Mouse (Mus musculus) granulocyte monocyte progenitor cell, adult 5-6 weeks (primary cell): Measurements from ENCODE around the gene Gbp8. TPM values are rescaled to one million over a fixed set of nuclear protein-coding genes. Genes with fewer than 3 reads are reported as not detected.

ENCODE experiments used
- ATAC-seq: replicated peaks from 2 replicates; pipeline ENCODE4 v1.8.0; 2016; ENCODE audit warnings: mild to moderate bottlenecking, moderate TSS enrichment, inconsistent platforms; ENCODE audit not compliant: poor library complexity, severe bottlenecking
- total RNA-seq, 2 experiments: library from RNA; stranded (forward) in 1 of 2; stranded (reverse) in 1 of 2; fragments of 200-712, 200-1000 nt in 1 of 2; fragments of >200 nt in 1 of 2; fragmentation: Nextera tagmentation in 1 of 2; gene quantifications; 2 replicates each; pipeline ENCODE4 v1.2.3; 2014 to 2017

Gene Gbp8
- total RNA-seq, 2 experiments from 2014 or later = not detected

DNA sequence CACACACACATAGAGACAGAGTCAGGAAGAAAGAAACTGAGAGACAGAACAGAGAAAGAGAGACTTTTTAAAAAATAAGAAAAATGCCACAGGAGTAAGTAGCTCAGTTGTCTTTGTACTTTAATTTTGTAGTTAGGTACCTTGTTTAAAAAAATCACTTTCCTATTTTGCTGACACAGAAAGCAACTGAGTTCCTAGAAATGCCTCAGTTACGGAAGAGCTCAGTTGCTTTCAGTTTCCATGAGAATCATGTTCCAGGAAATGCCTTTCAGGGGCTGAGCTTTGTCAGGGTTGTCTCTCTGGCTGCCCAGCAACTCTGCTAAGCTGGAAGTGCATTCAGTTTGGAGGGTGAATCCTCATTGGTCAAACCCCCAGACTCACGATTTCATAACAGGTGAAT, 76.9 kb downstream of the Gbp8 start:
- peak; percentile 40 for ATAC-seq

DNA sequence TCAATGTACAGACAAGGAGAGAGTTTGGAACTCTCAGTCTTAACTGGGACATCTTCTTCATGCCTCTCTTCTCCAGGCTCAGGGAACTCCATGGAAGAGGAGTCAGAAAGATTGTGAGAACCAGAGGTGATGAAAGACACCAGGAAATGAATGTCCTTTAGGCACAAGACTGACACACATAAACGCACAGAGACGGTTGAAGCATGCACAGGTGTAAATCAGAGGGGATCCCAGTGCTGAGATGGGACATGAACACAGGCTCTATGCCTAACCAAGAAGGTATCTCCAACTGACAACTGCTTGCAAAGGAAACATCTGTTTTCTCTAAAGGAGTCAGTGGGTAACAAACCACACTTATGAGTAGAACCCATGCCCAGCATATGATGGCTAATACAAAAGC, 79.1 kb downstream of the Gbp8 start:
- no peak for ATAC-seq

GRCm38 (mm10) chr5:105055279-105055678, 84.1 kb downstream of the Gbp8 start:
- no peak for ATAC-seq

GRCm38 (mm10) chr5:105053471-105054169, 85.7 kb downstream of the Gbp8 start:
- ATAC-seq = 0 out of 2 replicates have a peak, but pooled peaks have one; percentile 35

DNA sequence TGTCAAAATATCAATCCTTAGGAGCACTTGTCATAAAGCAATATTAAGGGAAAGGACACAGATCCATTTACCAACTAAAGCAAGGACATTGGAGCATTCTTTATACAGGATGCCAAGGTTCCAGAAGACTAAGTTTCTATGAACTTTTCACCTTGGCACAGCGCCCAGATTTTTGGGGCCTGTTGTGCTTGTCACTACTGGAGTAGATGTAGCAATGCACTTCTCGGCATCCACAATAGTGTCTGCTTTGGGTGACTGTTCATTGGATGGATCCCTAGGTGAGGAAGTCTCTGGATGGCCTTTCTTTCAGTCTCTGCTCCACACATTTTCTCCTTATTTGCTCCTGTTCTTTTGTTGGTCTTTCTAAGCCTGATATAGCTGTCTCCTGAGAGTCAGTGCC, 107.0 kb downstream of the Gbp8 start:
- no peak for ATAC-seq

DNA sequence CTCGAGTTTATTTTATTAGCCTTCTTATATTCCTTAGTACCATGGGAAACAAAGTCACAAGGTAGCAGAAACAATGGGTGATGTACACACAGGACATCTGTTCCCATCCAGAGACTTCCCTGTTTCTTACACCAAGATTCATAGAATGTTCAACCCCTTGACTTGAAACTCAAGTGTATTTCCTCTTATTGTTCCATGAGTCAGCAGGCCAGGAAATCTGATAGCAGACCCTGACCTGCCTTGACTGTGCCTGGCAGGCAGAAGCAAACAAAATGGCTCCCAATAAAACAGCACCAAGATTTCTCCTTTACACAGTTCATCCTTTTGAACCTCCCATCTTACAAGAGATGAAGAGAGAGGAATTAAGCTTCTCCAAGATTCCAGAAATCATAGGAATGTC, 126.8 kb downstream of the Gbp8 start:
- ATAC-seq = peak; percentile 33; the same call in 1 of the 2 replicates

GRCm38 (mm10) chr5:105011570-105011969, 127.8 kb downstream of the Gbp8 start:
- peak; percentile 84 for ATAC-seq

DNA sequence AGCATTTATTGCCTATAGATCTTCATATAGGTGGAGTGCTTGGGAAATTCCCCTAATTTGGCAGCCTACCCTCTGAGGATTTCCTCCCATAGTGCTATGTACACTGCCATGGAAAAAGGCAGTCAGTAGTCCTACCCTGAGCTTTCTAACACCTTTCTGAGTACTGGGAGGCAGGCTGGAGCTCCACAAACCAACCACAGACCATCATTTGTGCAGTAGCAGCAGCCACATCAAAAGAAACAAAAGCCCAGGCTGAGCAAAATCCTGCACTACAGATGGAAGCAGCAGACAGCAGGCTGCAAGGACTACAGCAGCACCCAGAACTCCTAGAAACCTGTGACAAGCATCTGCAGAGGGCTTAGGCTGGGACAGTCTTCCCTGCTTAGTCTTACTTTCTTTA, 129.0 kb downstream of the Gbp8 start:
- ATAC-seq = no peak

- ATAC-seq = no peak
Observed at GRCm38 (mm10) chr5:104989411-104989810, 149.9 kb downstream of the Gbp8 start.

- no peak for ATAC-seq
Observed at GRCm38 (mm10) chr5:104988000-104988399, 151.3 kb downstream of the Gbp8 start.

- ATAC-seq = peak; percentile 80
Observed at GRCm38 (mm10) chr5:104986706-104987105, 152.6 kb downstream of the Gbp8 start.

- peak; percentile 83 for ATAC-seq
Observed at GRCm38 (mm10) chr5:104982535-104982934, 156.8 kb downstream of the Gbp8 start, which contains the start of gene Abcg3. Gene Abcg3 (minus strand): TSS chr5:104982718.

GRCm38 (mm10) chr5:104979040-104979513, 160.3 kb downstream of the Gbp8 start:
- peak; percentile 65 for ATAC-seq

Other genes starting within 250 kb of the Gbp8 start
- 0.13 and 1.1 TPM in 2 replicates for gene Abcg3, start 156.8 kb downstream of the Gbp8 start, total RNA-seq (2014; fragmentation: Nextera tagmentation)
- 0.52 and 0.65 TPM in 2 replicates for gene Abcg3, start 156.8 kb downstream of the Gbp8 start, total RNA-seq (2017)
- not detected in 2 replicates for gene Gbp9, start within 50 bp of the Gbp8 start, total RNA-seq (2014; fragmentation: Nextera tagmentation)
- 0.26 and 1.9 TPM in 2 replicates for gene Gbp9, start within 50 bp of the Gbp8 start, total RNA-seq (2017)
- gene Gbp4, start within 50 bp of the Gbp8 start, total RNA-seq (2014; fragmentation: Nextera tagmentation) = not detected in 2 replicates
- not detected in 2 replicates for gene Gbp4, start within 50 bp of the Gbp8 start, total RNA-seq (2017)
- not detected in 2 replicates for gene Gbp10, start 100.0 kb upstream of the Gbp8 start, total RNA-seq (2014; fragmentation: Nextera tagmentation)
- gene Gbp10, start 100.0 kb upstream of the Gbp8 start, total RNA-seq (2017) = not detected in 2 replicates
- not detected in 2 replicates for gene Gm43302, start 154.2 kb upstream of the Gbp8 start, total RNA-seq (2014; fragmentation: Nextera tagmentation)
- gene Gm43302, start 154.2 kb upstream of the Gbp8 start, total RNA-seq (2017) = not detected in 2 replicates
- 0.77 TPM in 1 of 2 replicates, not detected in the other for gene Gbp6, start 154.2 kb upstream of the Gbp8 start, total RNA-seq (2014; fragmentation: Nextera tagmentation)
- 0.65 and 0.77 TPM in 2 replicates for gene Gbp6, start 154.2 kb upstream of the Gbp8 start, total RNA-seq (2017)